Mouse (Mus musculus): Measurements from ENCODE around the gene Otor. TPM values are rescaled to one million over a fixed set of nuclear protein-coding genes. Genes with fewer than 3 reads are reported as not detected.

Gene Otor
- total RNA-seq, 2 experiments from 2014 or later, result not detected

GRCm38 (mm10) chr2:143118221-143118620, 39.9 kb downstream of the Otor start:
- DNase-seq (ENCODE audit: low spot score in 2 of 2), result no peak

- DNase-seq (ENCODE audit: low spot score in 2 of 2), result no peak
Measured at GRCm38 (mm10) chr2:143131098-143131646, 52.9 kb downstream of the Otor start.

Other genes starting within 250 kb of the Otor start
- 10 to 100 TPM; 20.9 to 23.9 TPM for gene Kif16b, start 176.9 kb upstream of the Otor start, total RNA-seq (2021)
- gene Snrpb2, start 15.4 kb upstream of the Otor start, total RNA-seq (2021), result 10 to 100 TPM; 38.1 to 38.2 TPM

All from adrenal gland, adult 18-20 months (tissue).